Mouse (Mus musculus) layer of hippocampus, postnatal 14 days (tissue): ENCODE data around the gene Dlg4. TPM values are rescaled to one million over a fixed set of nuclear protein-coding genes. Genes with fewer than 3 reads are reported as not detected.

Experiments
- DNase-seq, 2 experiments: peaks; one replicate each; pipeline ENCODE4 v3.0.0; 2021 to 2022; ENCODE audit warnings: low spot score in 2 of 2, mixed read lengths in 1 of 2
- long read RNA-seq, 2 experiments: library from polyadenylated mRNA; stranded (forward); transcript quantifications; one replicate each; pipeline ENCODE4 v2.0.0; 2021
- total RNA-seq, 2 experiments: library from RNA; stranded (reverse); gene quantifications; 2 replicates each; pipeline ENCODE4 v1.2.3; 2021

The Dlg4 gene
- total RNA-seq, result 100 to 1,000 TPM; 845 to 900 TPM
- long read RNA-seq, experiment 1, transcript Dlg4-203 (20 exons, 3,488 nt), result major isoform, 5 of 62 reads
- long read RNA-seq, experiment 1, partial matches to known transcripts, result 50 of 62 reads
- long read RNA-seq, experiment 1, other reads (novel, unspliced or antisense), result 7 of 62 reads
- long read RNA-seq, experiment 2, partial matches to known transcripts, result 13 of 106 reads
- long read RNA-seq, experiment 2, other reads (novel, unspliced or antisense), result 87 of 106 reads

DNA sequence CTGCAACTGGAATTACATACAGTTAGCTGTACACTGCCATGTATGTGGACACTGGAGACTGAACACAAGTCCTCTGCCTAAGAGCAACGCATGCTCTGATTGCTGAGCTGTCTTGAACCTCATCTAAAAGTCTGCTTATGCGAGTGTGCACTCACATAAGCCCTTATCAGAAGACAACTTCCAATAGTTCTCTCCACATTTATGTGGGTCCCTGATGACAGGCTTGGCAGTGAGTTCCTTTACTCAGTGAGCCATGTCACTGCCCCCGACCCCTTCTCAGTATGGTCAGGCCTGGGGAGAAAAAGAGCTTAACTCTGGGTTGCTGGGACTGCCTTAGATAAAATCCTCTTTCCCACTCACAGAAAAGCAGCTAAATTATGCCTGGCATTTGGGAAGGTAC lies at the start of gene Dlg4:
Gene Dlg4 (plus strand): TSS at position 274 of the 400 bp plus-strand sequence.
- DNase-seq, result no peak

DNA sequence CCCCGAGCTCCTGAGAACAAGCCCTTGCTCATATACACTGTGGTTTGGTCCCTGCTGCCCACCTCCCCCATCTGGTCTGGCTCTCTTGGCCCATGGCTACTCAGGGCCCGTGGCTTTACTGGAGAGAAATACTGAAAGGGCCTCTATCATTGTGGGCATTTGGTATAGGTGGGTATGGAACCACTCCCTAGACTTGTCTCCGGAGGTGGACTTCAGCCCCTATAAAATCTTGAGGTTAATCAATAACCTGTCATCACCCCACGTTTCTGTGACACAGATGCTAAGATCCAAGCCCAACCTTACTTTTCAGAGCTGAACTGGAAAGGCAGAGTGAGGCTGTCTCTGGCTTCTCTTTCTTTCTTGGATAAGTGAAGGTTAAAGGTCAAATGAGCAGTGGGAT lies 47.9 kb upstream of the Dlg4 start:
- no peak for DNase-seq

DNA sequence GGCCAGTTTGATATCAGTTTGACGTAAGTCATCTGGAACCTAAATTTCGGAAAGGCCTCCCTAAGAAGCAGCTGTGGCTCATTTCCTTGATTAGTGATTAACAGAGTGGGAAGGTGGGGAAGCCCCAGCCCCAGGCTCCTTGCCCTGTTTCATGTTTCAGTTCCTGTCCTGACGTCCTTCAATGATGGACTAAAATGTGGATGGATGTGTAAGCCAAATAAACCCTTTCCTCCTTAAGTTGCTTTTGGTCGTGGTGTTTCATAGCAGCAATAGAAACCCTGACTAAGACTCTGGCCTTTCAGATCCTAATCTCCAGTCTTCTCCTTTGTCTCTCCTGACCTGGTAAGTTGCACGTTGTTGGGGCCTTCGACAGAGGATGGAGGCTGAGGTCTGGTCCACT lies 46.5 kb upstream of the Dlg4 start:
- no peak for DNase-seq

DNA sequence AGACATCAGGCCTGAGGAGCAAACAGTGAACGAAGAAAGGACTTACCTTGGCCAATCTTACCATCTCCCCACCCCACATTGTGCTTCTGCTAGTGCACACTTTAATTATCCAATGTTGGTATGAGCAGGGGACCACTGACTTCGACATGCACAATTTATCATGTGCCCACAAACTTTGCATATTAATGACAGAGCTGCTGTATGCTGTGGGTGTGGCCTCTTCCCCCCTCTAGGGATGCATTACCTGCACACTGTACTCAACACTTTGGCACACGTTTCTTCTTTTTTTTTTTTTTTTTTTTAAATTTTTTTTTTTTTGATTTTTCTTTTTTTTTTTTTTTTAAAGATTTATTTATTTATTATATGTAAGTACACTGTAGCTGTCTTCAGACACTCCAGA lies 46.0 kb upstream of the Dlg4 start:
- DNase-seq, result no peak

DNA sequence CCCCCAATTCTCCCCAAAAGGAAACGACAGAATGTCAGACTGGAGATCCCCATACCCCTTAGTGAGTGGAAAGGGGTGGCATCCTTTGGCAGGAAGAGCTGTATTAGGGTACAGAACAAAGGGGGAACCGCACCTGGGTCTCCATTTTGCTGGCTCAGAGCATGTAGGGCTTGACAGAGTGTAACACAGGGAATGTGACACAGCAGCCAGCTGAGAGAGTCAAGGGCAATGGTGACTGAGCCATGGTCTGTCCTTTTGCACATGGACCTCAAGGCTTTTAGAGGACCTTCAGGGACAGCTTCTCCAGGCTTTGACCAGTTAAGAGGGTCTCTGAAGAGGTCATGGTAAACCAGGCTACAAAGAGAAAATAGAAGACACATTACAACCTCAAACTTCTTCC lies 41.8 kb upstream of the Dlg4 start:
- no peak for DNase-seq

DNA sequence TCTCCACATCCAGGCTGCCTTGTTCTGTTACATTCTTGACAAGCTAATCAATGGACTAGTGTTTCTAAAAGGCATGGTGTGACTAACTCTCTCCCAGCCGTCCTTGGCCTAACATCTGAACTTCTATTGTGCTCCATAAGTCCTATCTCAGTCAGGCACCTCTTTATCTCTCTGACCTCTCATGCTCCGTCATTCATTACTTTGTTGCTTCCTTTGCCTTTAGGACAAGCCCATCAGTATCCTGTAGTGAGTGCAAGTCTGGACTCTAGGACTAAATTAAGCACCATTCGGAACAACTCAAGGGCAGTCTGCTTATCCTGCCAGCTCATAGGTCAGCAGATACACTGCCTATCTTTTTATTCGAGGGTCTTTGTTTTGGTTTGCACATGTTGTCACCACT lies 40.5 kb upstream of the Dlg4 start:
- DNase-seq, result no peak

DNA sequence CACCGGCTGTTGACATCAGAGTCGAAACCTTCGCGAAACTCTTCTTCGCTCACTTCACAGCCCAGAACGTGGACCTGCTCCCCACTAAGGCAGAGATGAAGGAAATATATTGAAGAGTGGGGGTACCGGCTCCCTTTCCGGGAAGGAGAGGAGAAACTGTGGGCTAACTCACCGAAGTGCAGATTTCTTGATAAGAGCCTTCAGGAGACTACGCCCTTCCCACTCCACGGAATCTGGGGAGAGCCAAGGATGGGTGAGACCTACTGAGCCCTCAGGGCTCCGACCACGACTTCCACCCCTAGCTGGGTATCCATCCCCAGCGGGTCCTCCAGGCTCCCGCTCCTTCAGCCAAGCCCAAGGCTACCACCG lies 36.9 kb upstream of the Dlg4 start:
- no peak for DNase-seq

DNA sequence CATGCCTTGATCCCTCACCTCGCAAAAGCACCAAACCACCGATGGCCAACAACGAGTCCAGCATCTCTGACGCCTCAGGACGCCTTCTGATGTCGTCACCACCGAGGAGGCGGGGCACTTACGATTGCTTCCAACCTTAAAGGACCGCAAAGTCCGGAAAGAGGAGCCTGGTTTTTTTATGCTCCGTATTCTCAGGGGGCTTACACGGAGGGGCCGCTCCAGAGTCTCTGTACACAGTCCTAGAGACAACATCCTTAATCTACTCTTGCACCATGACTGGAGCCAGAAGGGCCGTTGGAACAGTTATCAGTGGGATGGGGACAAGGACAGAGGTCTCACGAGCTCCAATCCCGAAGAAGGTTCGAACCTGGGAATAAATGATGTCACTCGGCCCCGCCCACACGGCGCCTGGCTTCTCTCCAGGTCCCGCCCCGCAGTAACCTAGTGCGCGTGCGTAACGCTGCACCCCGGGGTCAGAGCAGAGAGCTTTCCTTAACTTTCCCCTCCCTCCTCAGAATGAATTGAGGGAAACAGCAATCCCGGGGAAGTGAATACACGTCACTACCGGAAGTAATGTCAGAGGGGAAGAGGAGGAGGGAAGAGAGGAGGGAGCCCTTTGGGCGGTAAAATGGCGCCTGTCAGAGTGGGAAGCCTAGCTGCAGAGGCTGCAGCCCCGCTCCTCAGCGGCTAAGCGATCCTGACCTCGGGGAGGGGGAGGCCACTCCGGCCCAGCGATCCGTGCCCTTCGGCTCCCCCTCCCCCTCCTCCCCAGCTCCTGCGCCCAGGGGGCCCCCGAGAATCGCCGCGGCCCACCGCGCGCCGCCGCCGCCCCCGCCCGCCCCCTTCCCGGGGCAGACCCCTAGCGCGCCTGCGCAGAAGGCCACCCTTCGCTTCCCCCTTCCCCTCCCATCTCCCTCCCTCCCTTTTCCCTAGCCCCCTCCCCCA lies 36.3 kb upstream of the Dlg4 start:
- DNase-seq, result peak; percentile 100

DNA sequence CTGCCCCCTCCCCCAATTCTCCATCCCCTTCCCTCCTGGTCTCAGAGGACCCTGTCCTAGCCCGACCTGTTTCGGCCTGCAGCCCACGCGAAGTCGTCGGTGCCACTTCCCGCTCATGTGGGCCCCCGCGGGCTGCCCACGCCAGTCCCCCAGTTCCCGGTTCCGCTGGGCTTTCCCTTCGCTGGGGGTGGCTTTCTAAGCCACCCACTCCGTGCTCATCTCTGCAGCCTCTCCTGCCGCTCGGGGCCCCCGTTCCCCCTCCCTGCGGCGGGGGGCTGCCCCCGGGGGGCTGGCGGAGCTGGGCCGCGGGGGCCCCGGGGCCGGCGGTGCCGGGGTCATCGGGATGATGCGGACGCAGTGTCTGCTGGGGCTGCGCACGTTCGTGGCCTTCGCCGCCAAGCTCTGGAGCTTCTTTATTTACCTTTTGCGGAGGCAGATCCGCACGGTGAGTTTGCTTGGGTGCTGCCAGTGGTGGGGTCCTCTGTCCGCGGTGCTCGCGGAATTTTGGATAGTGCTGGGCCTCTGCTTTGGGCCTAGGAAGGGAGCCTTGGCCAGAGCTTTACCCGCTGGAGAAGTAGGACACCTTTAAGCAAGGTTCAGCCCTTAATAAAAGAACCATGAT lies 35.5 kb upstream of the Dlg4 start, which contains the start of gene Ctdnep1:
Gene Ctdnep1 (plus strand): TSS at position 16 of the 622 bp plus-strand sequence.
- no peak for DNase-seq

DNA sequence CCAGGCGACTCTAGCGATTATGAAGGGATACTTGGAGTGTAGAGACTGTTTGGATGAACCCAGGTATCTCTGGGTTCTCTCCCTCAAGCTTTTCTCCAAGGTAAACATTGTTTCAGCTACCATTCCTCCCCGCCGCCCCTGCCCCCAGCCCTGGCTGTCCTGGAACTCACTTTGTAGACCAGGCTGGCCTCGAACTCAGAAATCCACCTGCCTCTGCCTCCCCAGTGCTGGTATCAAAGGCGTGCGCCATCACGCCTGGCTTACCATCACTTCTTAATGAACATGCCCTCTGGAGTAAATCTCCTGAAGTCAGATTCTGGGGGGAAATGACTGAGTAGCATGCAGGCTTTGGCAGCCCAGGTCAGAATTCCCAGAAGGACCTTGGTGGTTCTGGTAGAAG lies 34.5 kb upstream of the Dlg4 start, which contains the start of gene Elp5:
Gene Elp5 (minus strand): TSS at position 293 of the 400 bp plus-strand sequence.
- DNase-seq, result no peak

DNA sequence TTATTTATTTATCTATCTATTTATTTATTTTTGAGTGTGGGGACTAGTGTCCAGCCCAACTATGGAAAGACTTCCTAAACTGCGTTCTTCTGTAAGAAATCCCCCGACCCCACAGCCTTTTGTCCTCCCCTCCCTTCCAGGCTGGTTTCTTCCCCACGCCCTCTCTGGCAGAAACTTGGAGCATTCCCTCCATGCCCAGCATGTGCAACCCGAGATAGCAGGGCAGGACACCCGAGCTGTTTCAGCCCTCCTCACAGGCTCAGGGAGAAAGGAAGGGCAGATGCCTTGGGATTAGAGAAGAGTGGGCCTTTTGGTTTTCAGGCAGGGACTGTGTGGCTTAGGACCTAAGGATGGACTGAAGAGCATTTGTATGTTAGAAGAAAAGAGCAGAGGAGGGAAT lies 33.9 kb upstream of the Dlg4 start:
- no peak for DNase-seq

DNA sequence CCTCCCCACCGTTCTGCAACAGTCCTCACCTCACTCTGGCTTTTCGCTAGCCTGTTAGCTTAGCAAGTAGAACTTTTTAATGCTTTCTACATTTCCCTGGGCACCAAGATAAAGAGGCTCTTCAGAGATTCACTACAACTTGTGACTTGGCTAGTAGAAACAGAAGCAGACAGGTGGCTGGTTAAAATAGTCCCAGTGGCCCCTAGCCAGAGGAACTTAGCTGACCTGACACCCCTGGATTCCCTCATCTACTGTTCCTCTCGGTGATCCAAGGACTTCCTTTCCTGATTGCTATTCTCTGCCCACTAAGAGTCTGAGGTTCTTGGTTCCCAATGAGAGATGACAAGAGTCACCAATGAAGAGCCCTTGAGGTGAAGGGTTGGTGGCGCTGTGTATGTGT lies 33.4 kb upstream of the Dlg4 start:
- DNase-seq, result no peak

DNA sequence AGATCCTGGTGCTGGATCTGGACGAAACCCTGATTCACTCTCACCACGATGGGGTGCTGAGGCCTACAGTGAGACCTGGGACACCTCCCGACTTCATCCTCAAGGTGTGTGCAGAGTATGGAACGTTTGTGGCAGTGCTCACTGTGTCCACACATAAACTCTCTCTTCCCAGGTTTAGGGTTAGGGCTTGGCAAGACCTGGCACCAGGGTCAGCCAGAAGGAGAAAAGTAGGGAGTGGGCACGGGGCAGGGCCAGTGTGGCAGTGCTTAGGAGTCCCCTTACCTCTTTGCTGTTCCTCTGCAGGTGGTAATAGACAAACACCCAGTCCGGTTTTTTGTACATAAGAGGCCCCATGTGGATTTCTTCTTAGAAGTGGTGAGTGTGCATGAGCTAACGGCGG lies 32.3 kb upstream of the Dlg4 start:
- no peak for DNase-seq

DNA sequence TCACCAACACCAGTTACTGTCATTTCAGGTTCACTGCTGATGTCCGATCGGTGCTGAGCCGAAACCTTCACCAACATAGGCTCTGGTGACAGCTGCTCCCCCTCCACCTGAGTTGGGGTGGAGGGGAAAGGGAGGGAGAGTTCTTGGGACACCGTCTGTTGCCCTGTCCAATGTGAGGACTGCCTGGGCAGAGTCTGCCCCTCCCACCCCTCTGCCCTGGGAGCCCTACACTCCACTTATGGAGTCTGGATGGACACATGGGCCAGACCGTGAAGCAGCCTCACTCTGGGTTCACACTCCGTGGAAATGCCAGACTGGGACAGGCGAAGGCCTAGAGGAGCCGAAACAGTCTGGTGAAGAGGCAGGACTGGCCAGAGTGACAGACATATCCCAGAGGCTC lies 26.8 kb upstream of the Dlg4 start:
- no peak for DNase-seq

DNA sequence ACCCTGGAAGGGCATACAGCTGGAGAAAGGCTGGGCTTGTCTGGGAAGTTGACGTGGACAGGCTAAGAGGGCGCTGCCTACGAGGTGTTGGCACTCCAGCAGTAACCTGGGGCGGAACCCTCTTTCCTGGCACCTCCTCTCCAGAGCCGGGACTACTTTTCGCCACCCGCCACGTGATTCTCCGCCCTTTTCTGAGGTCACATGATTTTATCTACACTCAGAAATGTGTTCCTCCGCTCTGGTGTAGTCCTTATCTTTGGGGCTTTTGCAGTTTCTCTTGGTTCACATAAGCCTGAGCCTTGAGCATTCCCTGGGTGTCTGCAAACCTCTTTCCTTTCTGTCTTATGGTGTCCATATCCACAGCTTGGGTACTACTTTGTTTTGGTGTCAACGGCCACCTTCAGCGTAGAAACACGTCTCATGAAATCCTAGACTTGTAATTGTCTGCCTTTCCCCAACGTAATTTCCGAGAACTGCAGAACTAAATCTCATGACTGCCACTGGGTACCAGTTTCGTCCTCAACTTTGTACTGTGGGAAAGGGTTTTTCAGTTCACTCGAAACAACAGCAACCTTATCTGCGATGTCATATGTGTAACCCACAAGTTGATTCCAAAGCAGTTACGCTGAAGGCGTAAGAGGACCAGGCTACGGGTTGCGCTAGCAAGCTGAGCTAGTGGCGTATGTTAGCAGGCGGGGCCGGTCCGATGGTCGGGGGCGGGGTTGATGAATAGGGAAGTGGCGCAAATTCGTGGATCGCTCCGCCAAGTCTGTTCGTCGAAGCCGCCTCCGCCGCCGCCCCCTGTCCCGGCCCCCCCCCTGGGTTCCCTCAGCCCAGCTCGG lies 25.7 kb upstream of the Dlg4 start, which contains the start of gene Gabarap:
Gene Gabarap (plus strand): TSS at position 294 of the 842 bp plus-strand sequence.
- peak; percentile 97 to 98 for DNase-seq

DNA sequence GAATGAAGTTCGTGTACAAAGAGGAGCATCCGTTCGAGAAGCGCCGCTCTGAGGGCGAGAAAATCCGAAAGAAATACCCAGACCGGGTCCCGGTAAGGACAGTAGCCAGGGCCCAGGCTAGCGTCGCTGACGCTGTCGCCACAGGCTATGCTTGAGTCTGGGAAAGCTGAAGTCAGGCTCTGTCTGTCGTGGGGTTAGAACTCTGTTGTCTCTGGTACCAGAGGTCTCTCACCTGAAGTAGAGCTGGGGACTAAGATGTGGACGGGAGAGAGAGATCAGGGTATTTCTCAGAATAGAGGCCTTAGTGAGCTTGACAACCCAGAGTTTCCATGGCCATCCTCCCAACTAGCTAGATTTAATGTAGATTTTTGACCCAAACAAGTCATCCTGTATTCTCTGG lies 25.0 kb upstream of the Dlg4 start:
- no peak for DNase-seq

DNA sequence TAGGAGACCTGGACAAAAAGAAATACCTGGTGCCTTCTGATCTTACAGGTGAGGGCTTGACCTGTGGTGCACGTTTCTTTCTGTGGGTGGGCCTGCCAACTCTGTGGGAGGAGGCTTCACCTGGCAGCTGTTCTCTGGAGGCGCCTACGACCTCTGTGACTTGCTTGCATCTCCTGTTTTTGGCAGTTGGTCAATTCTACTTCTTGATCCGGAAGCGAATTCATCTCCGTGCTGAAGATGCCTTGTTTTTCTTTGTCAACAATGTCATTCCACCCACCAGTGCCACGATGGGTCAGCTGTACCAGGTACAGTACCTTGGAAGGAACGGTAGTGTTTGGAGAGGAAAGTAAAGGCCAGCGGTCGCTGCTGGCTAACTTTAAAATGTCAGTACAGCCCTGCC lies 24.3 kb upstream of the Dlg4 start:
- no peak for DNase-seq

DNA sequence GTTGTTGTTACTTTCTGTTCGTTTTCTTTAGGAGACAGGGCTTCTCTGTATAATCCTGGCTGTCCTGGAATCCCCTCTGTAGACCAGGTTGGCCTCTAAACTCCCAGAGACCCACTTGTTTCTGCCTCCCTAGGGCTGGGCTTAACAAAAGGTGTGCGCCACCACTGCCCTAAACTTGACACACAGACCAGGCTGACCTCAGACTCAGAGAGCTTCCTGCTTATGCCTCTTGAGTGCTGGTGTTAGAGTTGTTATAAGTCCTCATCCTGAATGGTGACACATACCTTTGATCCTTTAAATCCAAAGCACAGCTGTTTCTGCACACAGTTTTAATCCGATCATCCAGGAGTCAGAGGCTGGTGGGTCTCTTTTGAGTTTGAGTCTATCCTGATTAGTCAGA lies 23.8 kb upstream of the Dlg4 start:
- DNase-seq, result no peak

DNA sequence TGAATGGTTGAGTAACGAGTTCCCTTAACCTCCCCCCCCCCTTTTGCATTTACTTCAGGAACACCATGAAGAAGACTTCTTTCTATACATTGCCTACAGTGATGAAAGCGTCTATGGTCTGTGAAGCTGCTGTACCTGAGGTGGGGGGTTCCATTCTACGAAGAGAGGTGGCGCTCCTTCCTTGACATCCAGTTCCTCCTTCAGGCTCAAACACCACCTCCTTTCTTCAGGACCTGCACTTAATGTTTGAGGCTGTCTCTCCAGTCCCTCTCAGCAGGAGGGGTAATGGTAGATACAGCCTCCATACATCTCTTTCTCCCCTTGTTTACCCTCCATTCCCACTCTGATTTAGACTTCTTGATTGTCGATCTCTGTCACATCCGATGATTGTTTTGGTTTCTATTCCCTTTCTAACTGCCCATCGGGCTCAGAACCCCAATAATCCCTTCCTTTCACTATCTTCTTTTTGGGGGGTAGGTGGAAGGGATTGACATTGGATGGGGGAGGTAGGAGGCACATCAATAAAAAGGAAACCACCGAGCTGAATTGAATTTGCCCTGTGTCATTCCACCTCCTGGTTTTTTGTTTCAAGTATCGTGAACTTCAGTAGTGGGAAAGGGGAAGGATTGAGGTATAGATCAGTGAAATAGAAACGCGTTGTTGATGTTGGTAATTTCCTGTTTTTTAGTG lies 22.2 kb upstream of the Dlg4 start:
- no peak for DNase-seq

DNA sequence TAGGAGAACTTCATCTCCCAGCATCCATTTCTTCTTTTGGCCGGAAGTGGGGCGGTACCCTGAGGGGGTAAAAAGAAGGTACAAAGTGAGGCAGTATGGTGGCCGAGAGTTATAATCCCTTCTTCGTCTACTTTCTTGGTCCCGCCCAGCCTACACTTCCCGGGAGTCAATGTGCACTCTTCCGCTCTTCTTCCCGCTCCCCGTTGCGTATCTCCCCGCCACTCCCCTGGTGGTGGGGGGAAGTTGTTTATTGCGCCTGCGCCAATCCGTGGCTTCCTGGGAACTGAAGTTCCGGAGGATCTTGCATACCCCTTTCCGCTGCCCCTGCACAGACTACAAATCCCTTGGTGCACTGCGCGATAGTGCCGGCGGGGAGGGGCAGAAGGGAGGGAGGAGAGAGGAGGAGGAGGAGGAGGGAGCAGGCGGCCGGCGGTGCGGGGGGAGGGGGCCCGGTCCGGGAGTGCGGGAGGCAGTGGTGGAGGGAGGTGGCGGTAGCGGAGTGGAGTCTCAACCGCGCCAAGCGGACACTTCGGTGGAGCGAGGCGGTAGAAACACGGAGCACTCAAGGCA lies 21.3 kb upstream of the Dlg4 start, which contains the start of gene Phf23:
Gene Phf23 (plus strand): TSS at position 387 of the 570 bp plus-strand sequence.
- peak; percentile 95 to 98 for DNase-seq
